Mouse (Mus musculus): ENCODE results near the gene Scarb1. TPM values are rescaled to one million over a fixed set of nuclear protein-coding genes. Genes with fewer than 3 reads are reported as not detected.
A peak's percentile ranks its signal among the peaks of the same experiment; 100 is the strongest.

Gene Scarb1
- polyA plus RNA-seq, 1 experiment from 2014 or later = 50.8 TPM

GRCm38 (mm10) chr5:125355650-125356049 lies 14.8 kb upstream of the Scarb1 start:
- no peaks in the 10 kb centered on the region for H3K27me3 ChIP-seq (replicated peaks; ENCODE audit: control insufficient read depth, insufficient read depth, low read length)
- no peaks in the 10 kb centered on the region for H3K9me3 ChIP-seq (ENCODE audit: control insufficient read depth, low read length)
- no peak overlapping the region for H3K4me2 ChIP-seq (ENCODE audit: low read length)
- 35% methylated on average over 7 of the region's 7 CpGs for WGBS
- no peaks in the 10 kb centered on the region for H3K36me3 ChIP-seq (ENCODE audit: control insufficient read depth, insufficient read depth, low read length)
- 0 out of 2 replicates have a peak, but pooled peaks cover 5% of the 10 kb centered on the region for H3K4me1 ChIP-seq (replicated peaks; ENCODE audit: control insufficient read depth, insufficient read depth, low read length)
- ATAC-seq (replicated peaks; ENCODE audit: low FRiP score, low TSS enrichment, low read depth) (no peak), DNase-seq (ENCODE audit: low spot score) (no peak)
- no peak overlapping the region for H3K27ac ChIP-seq (ENCODE audit: low read depth)
- no peak overlapping the region for H3K9ac ChIP-seq (ENCODE audit: low read length)
- no peak overlapping the region for H3K4me3 ChIP-seq (ENCODE audit: low read depth, low read length)

DNA sequence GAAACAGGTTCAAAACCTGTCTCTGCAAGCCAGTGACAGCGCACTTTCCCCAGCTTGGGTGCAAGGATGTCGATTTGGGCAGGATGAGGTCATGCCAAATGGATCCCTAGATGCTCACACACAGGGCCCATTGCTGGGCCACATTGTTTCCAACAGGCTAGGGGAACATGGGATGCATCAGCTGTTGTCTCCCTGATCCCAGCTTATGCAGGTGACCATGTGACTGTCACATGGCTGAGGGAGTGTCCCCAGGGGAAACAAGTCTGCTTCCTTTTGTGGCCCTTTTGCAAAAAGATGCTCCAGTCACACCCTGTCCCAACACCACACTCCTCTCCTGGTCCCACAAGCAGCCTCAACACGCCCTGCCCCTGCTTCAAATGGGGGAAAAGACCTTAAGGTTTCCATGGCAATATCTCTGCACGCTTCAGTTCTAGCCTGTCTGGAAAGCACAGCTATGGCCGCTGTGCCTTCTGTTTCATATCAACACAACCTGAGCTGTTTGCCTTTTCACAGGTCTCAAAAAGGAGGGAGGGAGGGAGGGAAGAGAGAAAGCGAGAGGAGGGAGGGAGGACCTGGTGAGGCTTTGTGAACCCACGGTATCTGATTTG lies 14.1 kb upstream of the Scarb1 start:
- H3K4me2 ChIP-seq (ENCODE audit: low read length) = no peak overlapping the region
- WGBS = 40% methylated on average over 7 of the region's 7 CpGs
- ATAC-seq (replicated peaks; ENCODE audit: low FRiP score, low TSS enrichment, low read depth) = no peak

GRCm38 (mm10) chr5:125352781-125353294 lies 11.9 kb upstream of the Scarb1 start:
- 0 out of 2 replicates have a peak, but pooled peaks cover under 1% of the 10 kb centered on the region for H3K4me1 ChIP-seq (replicated peaks; ENCODE audit: control insufficient read depth, insufficient read depth, low read length)
- H3K4me2 ChIP-seq (ENCODE audit: low read length) = no peak overlapping the region
- H3K27ac ChIP-seq (ENCODE audit: low read depth) = no peak overlapping the region
- DNase-seq (ENCODE audit: low spot score) = no peak
- H3K36me3 ChIP-seq (ENCODE audit: control insufficient read depth, insufficient read depth, low read length) = no peaks in the 10 kb centered on the region
- WGBS = 94% methylated on average over 5 of the region's 5 CpGs
- H3K9ac ChIP-seq (ENCODE audit: low read length) = no peak overlapping the region
- ATAC-seq (replicated peaks; ENCODE audit: low FRiP score, low TSS enrichment, low read depth) = no peak
- H3K4me3 ChIP-seq (ENCODE audit: low read depth, low read length) = no peak overlapping the region
- no peaks in the 10 kb centered on the region for H3K9me3 ChIP-seq (ENCODE audit: control insufficient read depth, low read length)
- no peaks in the 10 kb centered on the region for H3K27me3 ChIP-seq (replicated peaks; ENCODE audit: control insufficient read depth, insufficient read depth, low read length)

More for the DNA sequence above, 14.1 kb upstream of the Scarb1 start:
- no peak overlapping the region for H3K27ac ChIP-seq (ENCODE audit: low read depth)
- H3K9me3 ChIP-seq (ENCODE audit: control insufficient read depth, low read length) = no peaks in the 10 kb centered on the region
- no peaks in the 10 kb centered on the region for H3K27me3 ChIP-seq (replicated peaks; ENCODE audit: control insufficient read depth, insufficient read depth, low read length)
- no peak for DNase-seq (ENCODE audit: low spot score)
- H3K9ac ChIP-seq (ENCODE audit: low read length) = no peak overlapping the region
- H3K4me3 ChIP-seq (ENCODE audit: low read depth, low read length) = no peak overlapping the region
- 0 out of 2 replicates have a peak, but pooled peaks cover 5% of the 10 kb centered on the region for H3K4me1 ChIP-seq (replicated peaks; ENCODE audit: control insufficient read depth, insufficient read depth, low read length)
- H3K36me3 ChIP-seq (ENCODE audit: control insufficient read depth, insufficient read depth, low read length) = no peaks in the 10 kb centered on the region

DNA sequence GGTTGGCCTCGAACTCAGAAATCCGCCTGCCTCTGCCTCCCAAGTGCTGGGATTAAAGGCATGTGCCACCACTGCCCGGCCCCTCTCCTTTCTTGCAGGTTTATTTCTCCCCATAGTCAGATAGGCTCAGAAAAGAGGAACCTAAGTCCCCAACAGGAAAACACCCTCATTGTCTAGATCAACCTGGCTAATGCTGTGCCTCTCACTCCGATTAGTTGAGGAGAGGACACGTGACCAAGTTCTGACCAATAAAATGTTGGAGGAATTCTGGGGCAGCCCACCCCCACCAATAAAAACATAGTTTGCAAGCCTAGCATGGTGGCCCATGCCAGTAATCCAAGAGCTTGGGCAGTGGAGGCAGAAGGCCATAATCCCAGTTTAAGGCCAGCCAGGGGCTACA lies 11.0 kb upstream of the Scarb1 start:
- H3K4me3 ChIP-seq (ENCODE audit: low read depth, low read length) = no peak overlapping the region
- no peaks in the 10 kb centered on the region for H3K36me3 ChIP-seq (ENCODE audit: control insufficient read depth, insufficient read depth, low read length)
- H3K4me1 ChIP-seq (replicated peaks; ENCODE audit: control insufficient read depth, insufficient read depth, low read length) = no peaks in the 10 kb centered on the region
- 96% methylated on average over 5 of the region's 5 CpGs for WGBS
- no peaks in the 10 kb centered on the region for H3K27me3 ChIP-seq (replicated peaks; ENCODE audit: control insufficient read depth, insufficient read depth, low read length)
- ATAC-seq (replicated peaks; ENCODE audit: low FRiP score, low TSS enrichment, low read depth) = no peak
- H3K9ac ChIP-seq (ENCODE audit: low read length) = no peak overlapping the region
- no peaks in the 10 kb centered on the region for H3K9me3 ChIP-seq (ENCODE audit: control insufficient read depth, low read length)
- H3K4me2 ChIP-seq (ENCODE audit: low read length) = no peak overlapping the region
- DNase-seq (ENCODE audit: low spot score) = no peak
- H3K27ac ChIP-seq (ENCODE audit: low read depth) = no peak overlapping the region

GRCm38 (mm10) chr5:125351057-125351456 lies 10.2 kb upstream of the Scarb1 start:
- no peak for DNase-seq (ENCODE audit: low spot score)

GRCm38 (mm10) chr5:125349391-125349790 lies 8.5 kb upstream of the Scarb1 start:
- no peaks in the 10 kb centered on the region for H3K9me3 ChIP-seq (ENCODE audit: control insufficient read depth, low read length)
- no peak overlapping the region for H3K27ac ChIP-seq (ENCODE audit: low read depth)
- DNase-seq (ENCODE audit: low spot score) (no peak), ATAC-seq (replicated peaks; ENCODE audit: low FRiP score, low TSS enrichment, low read depth) (no peak)
- H3K27me3 ChIP-seq (replicated peaks; ENCODE audit: control insufficient read depth, insufficient read depth, low read length) = no peaks in the 10 kb centered on the region
- H3K9ac ChIP-seq (ENCODE audit: low read length) = no peak overlapping the region
- WGBS = 80% methylated on average over 3 of the region's 3 CpGs
- H3K4me2 ChIP-seq (ENCODE audit: low read length) = no peak overlapping the region
- H3K4me3 ChIP-seq (ENCODE audit: low read depth, low read length) = no peak overlapping the region
- no peaks in the 10 kb centered on the region for H3K4me1 ChIP-seq (replicated peaks; ENCODE audit: control insufficient read depth, insufficient read depth, low read length)
- no peaks in the 10 kb centered on the region for H3K36me3 ChIP-seq (ENCODE audit: control insufficient read depth, insufficient read depth, low read length)

More at GRCm38 (mm10) chr5:125351057-125351456, 10.2 kb upstream of the Scarb1 start:
- Histone ChIP-seq H3K4me1 (replicated peaks; ENCODE audit: control insufficient read depth, insufficient read depth, low read length) (no peaks in the 10 kb centered on the region), H3K27me3 (replicated peaks; ENCODE audit: control insufficient read depth, insufficient read depth, low read length) (no peaks in the 10 kb centered on the region), H3K4me3 (ENCODE audit: low read depth, low read length) (no peak overlapping the region), H3K27ac (ENCODE audit: low read depth) (no peak overlapping the region), H3K9me3 (ENCODE audit: control insufficient read depth, low read length) (no peaks in the 10 kb centered on the region), H3K4me2 (ENCODE audit: low read length) (no peak overlapping the region), H3K9ac (ENCODE audit: low read length) (no peak overlapping the region), H3K36me3 (ENCODE audit: control insufficient read depth, insufficient read depth, low read length) (no peaks in the 10 kb centered on the region)
- ATAC-seq (replicated peaks; ENCODE audit: low FRiP score, low TSS enrichment, low read depth) = no peak
- 81% methylated on average over 8 of the region's 8 CpGs for WGBS

DNA sequence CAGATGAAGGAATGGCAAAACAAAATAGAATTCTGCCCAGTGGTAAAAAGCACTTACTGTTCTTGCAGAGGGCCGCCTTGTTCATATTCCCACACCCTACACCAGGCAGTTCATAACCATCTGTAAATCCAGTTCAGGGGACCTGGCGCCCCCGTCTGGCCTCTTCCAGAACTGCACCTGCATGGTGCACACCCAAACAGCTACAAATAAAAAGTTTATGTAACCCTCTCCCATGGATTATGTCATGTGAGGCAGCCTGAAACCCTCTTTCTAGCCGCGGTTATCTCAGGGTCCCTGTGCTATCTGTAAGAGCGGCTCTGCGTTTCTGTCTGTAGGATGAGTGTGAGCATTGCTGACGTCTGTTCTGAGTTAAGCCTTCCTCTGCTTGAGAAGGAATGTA lies 7.6 kb upstream of the Scarb1 start:
- DNase-seq (ENCODE audit: low spot score) (peak; percentile 82), ATAC-seq (replicated peaks; ENCODE audit: low FRiP score, low TSS enrichment, low read depth) (no peak)

DNA sequence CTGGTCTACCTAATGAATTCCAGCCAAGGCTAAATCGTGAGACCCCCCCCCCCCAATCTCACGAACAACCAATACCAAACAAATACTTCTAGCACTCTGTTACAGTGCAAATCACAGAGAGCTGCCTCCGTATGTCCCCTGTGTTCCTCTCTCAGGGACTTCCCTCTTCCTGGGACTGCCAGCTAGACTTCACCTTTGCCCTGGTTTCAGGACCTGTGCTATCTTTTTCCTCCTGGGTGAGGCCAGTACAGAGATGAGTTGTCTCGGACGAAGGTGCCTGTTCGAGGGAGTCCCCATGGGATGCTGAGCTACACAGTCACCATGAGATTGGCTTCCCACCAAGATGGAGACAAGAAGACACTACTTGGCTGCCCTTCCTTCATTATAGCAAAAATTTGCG lies 7.2 kb upstream of the Scarb1 start:
- H3K4me2 ChIP-seq (ENCODE audit: low read length) = no peak overlapping the region
- H3K4me1 ChIP-seq (replicated peaks; ENCODE audit: control insufficient read depth, insufficient read depth, low read length) = no peaks in the 10 kb centered on the region
- no peaks in the 10 kb centered on the region for H3K36me3 ChIP-seq (ENCODE audit: control insufficient read depth, insufficient read depth, low read length)
- 68% methylated on average over 7 of the region's 7 CpGs for whole genome bisulfite sequencing
- H3K4me3 ChIP-seq (ENCODE audit: low read depth, low read length) = no peak overlapping the region
- H3K27ac ChIP-seq (ENCODE audit: low read depth) = no peak overlapping the region
- ATAC-seq (replicated peaks; ENCODE audit: low FRiP score, low TSS enrichment, low read depth) (no peak), DNase-seq (ENCODE audit: low spot score) (no peak)
- no peaks in the 10 kb centered on the region for H3K9me3 ChIP-seq (ENCODE audit: control insufficient read depth, low read length)
- no peaks in the 10 kb centered on the region for H3K27me3 ChIP-seq (replicated peaks; ENCODE audit: control insufficient read depth, insufficient read depth, low read length)
- H3K9ac ChIP-seq (ENCODE audit: low read length) = no peak overlapping the region

More for the DNA sequence above, 7.6 kb upstream of the Scarb1 start:
- no peaks in the 10 kb centered on the region for H3K36me3 ChIP-seq (ENCODE audit: control insufficient read depth, insufficient read depth, low read length)
- 38% methylated on average over 8 of the region's 8 CpGs for WGBS
- no peak overlapping the region for H3K4me2 ChIP-seq (ENCODE audit: low read length)
- no peak overlapping the region for H3K9ac ChIP-seq (ENCODE audit: low read length)
- no peaks in the 10 kb centered on the region for H3K4me1 ChIP-seq (replicated peaks; ENCODE audit: control insufficient read depth, insufficient read depth, low read length)
- no peak overlapping the region for H3K27ac ChIP-seq (ENCODE audit: low read depth)
- no peak overlapping the region for H3K4me3 ChIP-seq (ENCODE audit: low read depth, low read length)
- no peaks in the 10 kb centered on the region for H3K27me3 ChIP-seq (replicated peaks; ENCODE audit: control insufficient read depth, insufficient read depth, low read length)
- no peaks in the 10 kb centered on the region for H3K9me3 ChIP-seq (ENCODE audit: control insufficient read depth, low read length)

DNA sequence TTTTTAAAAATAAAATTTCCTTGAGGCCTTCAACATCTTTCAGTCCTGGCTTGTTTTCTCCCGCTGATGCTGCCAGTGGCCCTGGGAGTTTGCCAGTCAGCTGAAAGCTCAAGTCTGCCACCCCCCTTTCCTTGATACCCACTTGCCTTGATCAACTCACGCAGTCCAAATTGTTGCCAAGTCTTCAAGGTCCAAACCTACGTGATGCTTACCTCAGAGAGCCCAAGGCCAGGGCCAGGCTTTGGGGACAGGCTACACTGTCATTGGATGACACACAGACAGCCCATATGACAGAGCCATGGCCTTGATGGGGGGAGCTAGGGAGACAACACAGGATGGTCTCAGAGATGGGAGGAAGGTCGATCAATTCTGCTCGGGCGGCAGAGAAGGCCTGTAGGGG lies 3.4 kb upstream of the Scarb1 start:
- Histone ChIP-seq H3K4me3 (ENCODE audit: low read depth, low read length) (no peak overlapping the region), H3K9me3 (ENCODE audit: control insufficient read depth, low read length) (no peaks in the 10 kb centered on the region), H3K27ac (ENCODE audit: low read depth) (no peak overlapping the region), H3K4me1 (replicated peaks; ENCODE audit: control insufficient read depth, insufficient read depth, low read length) (peaks cover 15% of the 10 kb centered on the region), H3K9ac (ENCODE audit: low read length) (no peak overlapping the region), H3K4me2 (ENCODE audit: low read length) (no peak overlapping the region), H3K27me3 (replicated peaks; ENCODE audit: control insufficient read depth, insufficient read depth, low read length) (no peaks in the 10 kb centered on the region), H3K36me3 (ENCODE audit: control insufficient read depth, insufficient read depth, low read length) (no peaks in the 10 kb centered on the region)
- DNase-seq (ENCODE audit: low spot score) (no peak), ATAC-seq (replicated peaks; ENCODE audit: low FRiP score, low TSS enrichment, low read depth) (no peak)
- 94% methylated on average over 6 of the region's 6 CpGs for WGBS
